ENCODE assay signal across 8 mouse cellular contexts in the genomic region with DNA sequence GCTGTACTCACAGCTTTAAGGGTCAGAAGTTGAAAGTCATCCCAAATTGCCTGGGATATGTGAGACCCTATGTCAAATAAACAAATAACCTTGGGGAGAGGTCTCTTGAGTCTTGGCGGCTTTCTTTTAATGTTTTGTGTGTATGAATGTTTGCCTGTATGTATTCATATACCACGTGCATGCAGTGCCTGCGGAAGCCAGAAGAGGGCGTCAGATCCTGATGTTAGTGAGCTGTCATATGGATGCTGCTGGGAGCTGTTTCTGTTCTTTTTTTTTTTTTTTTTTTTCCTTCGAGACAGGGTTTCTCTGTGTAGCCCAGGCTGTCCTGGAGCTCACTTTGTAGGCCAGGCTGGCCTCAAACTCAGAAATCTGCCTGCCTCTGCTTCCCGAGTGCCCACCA. TPM values are rescaled to one million over a fixed set of nuclear protein-coding genes. Genes with fewer than 3 reads are reported as not detected.
A peak's percentile ranks its signal among the peaks of the same experiment; 100 is the strongest.
DNase-seq lines count a peak whose midpoint lies in the region; ATAC-seq and TF ChIP-seq lines count a peak whose summit lies in the region.

No protein-coding gene starts in this region.

- no peaks in the 10 kb centered on the region for H3K9me3 ChIP-seq in ES-E14 (ENCODE audit: control insufficient read depth, insufficient read depth, low read depth, low read length)

- TF ChIP-seq CTCF in layer of hippocampus, adult 2 months (conservative IDR thresholded peaks at IDR 0.05), result peak; percentile 34
- peak; percentile 29; the same call in 1 of the 2 replicates for TF ChIP-seq CTCF in brain, embryonic 14.5 days (IDR thresholded peaks at IDR 0.05; ENCODE audit: borderline replicate concordance, extremely low read depth, insufficient read depth, insufficient read length)

- ATAC-seq in granulocyte monocyte progenitor cell, adult 5-6 weeks (replicated peaks; ENCODE audit: poor library complexity, severe bottlenecking), result no peak

- DNase-seq in layer of hippocampus, adult 2 months (ENCODE audit: low spot score in 2 of 2), result no peak
- no peak for DNase-seq in layer of hippocampus, postnatal 14 days (ENCODE audit: low spot score in 2 of 2)
- DNase-seq in ES-E14 (ENCODE audit: low read depth, low spot score), result peak; percentile 81
- DNase-seq in brain, embryonic 14.5 days (ENCODE audit: low read depth), result no peak
- DNase-seq in retina, embryonic 14.5 days (ENCODE audit: low spot score), result peak; percentile 43
- DNase-seq in urinary bladder, postnatal 36 days (ENCODE audit: low spot score in 2 of 2), result no peak
- DNase-seq in ovary, postnatal 10 days (ENCODE audit: low spot score), result no peak

- no peak overlapping the region for H3K9ac ChIP-seq in ES-E14 (ENCODE audit: insufficient read depth, low read depth, low read length, poor library complexity, severe bottlenecking)

- H3K36me3 ChIP-seq in ES-E14 (ENCODE audit: control insufficient read depth, insufficient read depth, low read length, poor library complexity, severe bottlenecking), result peaks cover 1% of the 10 kb centered on the region; the same call in 1 of the 2 replicates

- H3K4me1 ChIP-seq in ES-E14 (ENCODE audit: control insufficient read depth in 2 of 2, insufficient read depth in 2 of 2, low read length in 2 of 2, poor library complexity in 1 of 2), result peaks cover 1 to 6% of the 10 kb centered on the region in 2 experiments; a peak in 3 of 4 replicates

- H3K27ac ChIP-seq in layer of hippocampus, adult 2 months, result no peak overlapping the region
- no peak overlapping the region for H3K27ac ChIP-seq in ES-E14 (ENCODE audit: insufficient read depth, low read depth, low read length, poor library complexity, severe bottlenecking)

- TF ChIP-seq POLR2A in brain, embryonic 14.5 days (IDR thresholded peaks at IDR 0.05; ENCODE audit: borderline replicate concordance, extremely low read depth, insufficient read depth, insufficient read length, poor library complexity, severe bottlenecking), result no peak

- in situ Hi-C loops in ES-E14 (cut with MboI; ENCODE audit: low sequenced_read_pairs in 2 of 2, unreplicated experiment in 2 of 2), result no loop called here

- H3K4me3 ChIP-seq in layer of hippocampus, adult 2 months, result no peak overlapping the region
- H3K4me3 ChIP-seq in ES-E14 (ENCODE audit: insufficient read depth in 1 of 2, low read depth in 1 of 2, low read length in 2 of 2, poor library complexity in 1 of 2, severe bottlenecking in 1 of 2), result no peak overlapping the region

TF ChIP-seq in ES-E14, 5 proteins besides CTCF, POLR2A, EP300 and RAD21:
- TF ChIP-seq HCFC1 (IDR thresholded peaks at IDR 0.05; ENCODE audit: borderline replicate concordance, insufficient read depth, low read length) (no peak), CHD2 (IDR thresholded peaks at IDR 0.05; ENCODE audit: low read depth, low read length) (no peak), MAFK (IDR thresholded peaks at IDR 0.05; ENCODE audit: insufficient read depth, low read depth, low read length) (no peak), ZC3H11A (IDR thresholded peaks at IDR 0.05; ENCODE audit: borderline replicate concordance, low read depth, low read length) (peak; percentile 7; the same call in 1 of the 2 replicates), ZNF384 (IDR thresholded peaks at IDR 0.05; ENCODE audit: low read depth, low read length) (peak; percentile 95)

RNA-seq across cellular contexts. Expression of a gene that starts 1.6 kb away (rescaled TPM):
- 10 to 100 TPM; 59.5 to 65.9 TPM for total RNA-seq in layer of hippocampus, adult 2 months (2021)
- 10 to 100 TPM; 56.1 to 57.2 TPM for total RNA-seq in layer of hippocampus, postnatal 14 days (2021)
- 91.7 and 99.1 TPM in 2 replicates for total RNA-seq in ES-E14 (2012; rRNA removed)
- 70.7 and 85.4 TPM in 2 replicates for polyA plus RNA-seq in brain, embryonic 14.5 days (2012; rRNA removed)
- 51.0 and 59.2 TPM in 2 replicates for total RNA-seq in granulocyte monocyte progenitor cell, adult 5-6 weeks (2014; fragmentation: Nextera tagmentation)
- total RNA-seq in granulocyte monocyte progenitor cell, adult 5-6 weeks (2017), result 23.3 and 27.2 TPM in 2 replicates

RNA-seq across cellular contexts. Expression of a gene that starts 1.6 kb away (rescaled TPM):
- total RNA-seq in layer of hippocampus, adult 2 months (2021), result 10 to 100 TPM; 26.6 to 27.2 TPM
- total RNA-seq in layer of hippocampus, postnatal 14 days (2021), result 10 to 100 TPM; 19.9 to 21.4 TPM
- total RNA-seq in ES-E14 (2012; rRNA removed), result 40.0 and 49.8 TPM in 2 replicates
- polyA plus RNA-seq in brain, embryonic 14.5 days (2012; rRNA removed), result 28.7 and 57.0 TPM in 2 replicates
- 13.8 and 16.3 TPM in 2 replicates for total RNA-seq in granulocyte monocyte progenitor cell, adult 5-6 weeks (2014; fragmentation: Nextera tagmentation)
- 30.8 and 59.4 TPM in 2 replicates for total RNA-seq in granulocyte monocyte progenitor cell, adult 5-6 weeks (2017)

RNA-seq across cellular contexts. Expression of a gene that starts 19.3 kb away (rescaled TPM):
- 10 to 100 TPM; 76.1 to 95.4 TPM for total RNA-seq in layer of hippocampus, adult 2 months (2021)
- 10 to 100 TPM; 72.9 to 74.7 TPM for total RNA-seq in layer of hippocampus, postnatal 14 days (2021)
- total RNA-seq in ES-E14 (2012; rRNA removed), result 122 and 134 TPM in 2 replicates
- 146 and 173 TPM in 2 replicates for polyA plus RNA-seq in brain, embryonic 14.5 days (2012; rRNA removed)
- 42.0 and 44.5 TPM in 2 replicates for total RNA-seq in granulocyte monocyte progenitor cell, adult 5-6 weeks (2014; fragmentation: Nextera tagmentation)
- total RNA-seq in granulocyte monocyte progenitor cell, adult 5-6 weeks (2017), result 63.5 and 69.9 TPM in 2 replicates

RNA-seq across cellular contexts. Expression of a gene that starts 26.1 kb away (rescaled TPM):
- total RNA-seq in layer of hippocampus, adult 2 months (2021), result 10 to 100 TPM; 33.9 to 38.8 TPM
- 10 to 100 TPM; 42.6 to 43.6 TPM for total RNA-seq in layer of hippocampus, postnatal 14 days (2021)
- 49.9 and 53.0 TPM in 2 replicates for total RNA-seq in ES-E14 (2012; rRNA removed)
- polyA plus RNA-seq in brain, embryonic 14.5 days (2012; rRNA removed), result 42.3 and 45.1 TPM in 2 replicates
- 47.1 and 68.5 TPM in 2 replicates for total RNA-seq in granulocyte monocyte progenitor cell, adult 5-6 weeks (2014; fragmentation: Nextera tagmentation)
- total RNA-seq in granulocyte monocyte progenitor cell, adult 5-6 weeks (2017), result 18.8 and 22.9 TPM in 2 replicates

RNA-seq across cellular contexts. Expression of a gene that starts 26.2 kb away (rescaled TPM):
- 1 to 10 TPM; 1.7 to 2.2 TPM for total RNA-seq in layer of hippocampus, adult 2 months (2021)
- 1 to 10 TPM; 2.0 TPM for total RNA-seq in layer of hippocampus, postnatal 14 days (2021)
- total RNA-seq in ES-E14 (2012; rRNA removed), result 0.13 and 0.16 TPM in 2 replicates
- polyA plus RNA-seq in brain, embryonic 14.5 days (2012; rRNA removed), result 0.30 and 0.62 TPM in 2 replicates
- not detected in 2 replicates for total RNA-seq in granulocyte monocyte progenitor cell, adult 5-6 weeks (2014; fragmentation: Nextera tagmentation)
- not detected in 2 replicates for total RNA-seq in granulocyte monocyte progenitor cell, adult 5-6 weeks (2017)

Comparison
In these comparisons a context has a peak if more than half of its experiments do, and no peak if none do; other contexts are left out.
1. DNase-seq: peak in ES-E14 (single experiment) and retina, embryonic 14.5 days (single experiment); none in layer of hippocampus, adult 2 months (0 of 2), layer of hippocampus, postnatal 14 days (0 of 2), brain, embryonic 14.5 days (single experiment), urinary bladder, postnatal 36 days (0 of 2) and ovary, postnatal 10 days (single experiment).